Comparison of ENCODE assay signal across 8 mouse cellular contexts in genomic region chr5:129909147-129909546, GRCm38 (mm10). TPM values are rescaled to one million over a fixed set of nuclear protein-coding genes. Genes with fewer than 3 reads are reported as not detected.
DNase-seq lines count a peak whose midpoint lies in the region; ATAC-seq and TF ChIP-seq lines count a peak whose summit lies in the region.

No protein-coding gene starts in this region.

- peak overlapping the region; percentile 82; the same call in 1 of the 2 replicates for H3K9ac ChIP-seq in kidney, embryonic 14.5 days (ENCODE audit: low read depth, low read length)
- H3K9ac ChIP-seq in hindbrain, embryonic 13.5 days, result peak overlapping the region; percentile 91
- H3K9ac ChIP-seq in midbrain, embryonic 12.5 days (replicated peaks), result peak overlapping the region; percentile 84; the same call in 1 of the 2 replicates

- no peaks in the 10 kb centered on the region for H3K9me3 ChIP-seq in kidney, embryonic 14.5 days (ENCODE audit: control insufficient read depth, low read length)
- H3K9me3 ChIP-seq in hindbrain, embryonic 13.5 days, result no peaks in the 10 kb centered on the region
- H3K9me3 ChIP-seq in midbrain, embryonic 12.5 days, result no peaks in the 10 kb centered on the region

- no peak for ATAC-seq in kidney, embryonic 14.5 days (ENCODE audit: low FRiP score, low TSS enrichment)
- ATAC-seq in hindbrain, embryonic 13.5 days (ENCODE audit: low FRiP score), result no peak
- ATAC-seq in midbrain, embryonic 12.5 days (ENCODE audit: low FRiP score, low read depth), result no peak
- ATAC-seq in megakaryocyte progenitor cell, adult 5-6 weeks (replicated peaks; ENCODE audit: poor library complexity), result no peak

- DNase-seq in kidney, postnatal 10 days, result no peak
- no peak for DNase-seq in embryo, embryonic 9.5 days (ENCODE audit: extremely low spot score)
- DNase-seq in kidney, adult 11 months, result no peak

- no peaks in the 10 kb centered on the region for H3K4me1 ChIP-seq in kidney, embryonic 14.5 days (ENCODE audit: control insufficient read depth, insufficient read depth, low read length)
- no peaks in the 10 kb centered on the region for H3K4me1 ChIP-seq in cortical plate, adult 2 months (ENCODE audit: control insufficient read depth, insufficient read depth, low read length)
- H3K4me1 ChIP-seq in hindbrain, embryonic 13.5 days (replicated peaks), result peaks cover 13% of the 10 kb centered on the region
- H3K4me1 ChIP-seq in midbrain, embryonic 12.5 days, result peaks cover 8% of the 10 kb centered on the region; the same call in 1 of the 2 replicates

- H3K27me3 ChIP-seq in kidney, embryonic 14.5 days (ENCODE audit: control insufficient read depth, insufficient read depth, low read length), result no peaks in the 10 kb centered on the region
- no peaks in the 10 kb centered on the region for H3K27me3 ChIP-seq in hindbrain, embryonic 13.5 days
- peaks cover 7% of the 10 kb centered on the region; the same call in 1 of the 2 replicates for H3K27me3 ChIP-seq in midbrain, embryonic 12.5 days

- no peak for TF ChIP-seq POLR2A in cortical plate, adult 2 months (IDR thresholded peaks at IDR 0.05; ENCODE audit: extremely low read depth, insufficient read depth, low read length)

- H3K4me3 ChIP-seq in kidney, embryonic 14.5 days (ENCODE audit: low read length), result peak overlapping the region; percentile 73
- H3K4me3 ChIP-seq in cortical plate, adult 2 months (ENCODE audit: insufficient read depth, low read length), result peak overlapping the region; percentile 78; the same call in 1 of the 2 replicates
- H3K4me3 ChIP-seq in hindbrain, embryonic 13.5 days, result peak overlapping the region; percentile 69
- H3K4me3 ChIP-seq in midbrain, embryonic 12.5 days, result peak overlapping the region; percentile 71

- H3K27ac ChIP-seq in kidney, embryonic 14.5 days (ENCODE audit: low read depth, low read length), result peak overlapping the region; percentile 95; the same call in 1 of the 2 replicates
- no peak overlapping the region for H3K27ac ChIP-seq in cortical plate, adult 2 months (ENCODE audit: insufficient read depth, low read length)
- peak overlapping the region; percentile 98 for H3K27ac ChIP-seq in hindbrain, embryonic 13.5 days
- peak overlapping the region; percentile 96; the same call in 1 of the 2 replicates for H3K27ac ChIP-seq in midbrain, embryonic 12.5 days (replicated peaks)

- no peaks in the 10 kb centered on the region for H3K36me3 ChIP-seq in kidney, embryonic 14.5 days (ENCODE audit: control insufficient read depth, insufficient read depth, low read length)
- H3K36me3 ChIP-seq in hindbrain, embryonic 13.5 days, result peaks cover 6% of the 10 kb centered on the region; the same call in 1 of the 2 replicates
- no peaks in the 10 kb centered on the region for H3K36me3 ChIP-seq in midbrain, embryonic 12.5 days

- H3K4me2 ChIP-seq in kidney, embryonic 14.5 days (replicated peaks; ENCODE audit: low read depth, low read length), result peak overlapping the region; percentile 84
- H3K4me2 ChIP-seq in hindbrain, embryonic 13.5 days, result peak overlapping the region; percentile 73
- H3K4me2 ChIP-seq in midbrain, embryonic 12.5 days (replicated peaks), result peak overlapping the region; percentile 83

- no peak for TF ChIP-seq CTCF in cortical plate, adult 2 months (IDR thresholded peaks at IDR 0.05; ENCODE audit: extremely low read depth, insufficient read depth, low read length)

- WGBS in kidney, embryonic 14.5 days, result 78% methylated on average over 9 of the region's 9 CpGs
- WGBS in hindbrain, embryonic 13.5 days, result 71% methylated on average over 9 of the region's 9 CpGs
- 71% methylated on average over 9 of the region's 9 CpGs for WGBS in midbrain, embryonic 12.5 days

RNA-seq across cellular contexts. Expression of gene Nupr1l, which starts 0.8 kb away (rescaled TPM):
- 3.4 and 3.5 TPM in 2 replicates for polyA plus RNA-seq in kidney, embryonic 14.5 days (2014; fragmentation: Nextera tagmentation; extraction: Ambion mirVana)
- 4.2 and 5.1 TPM in 2 replicates for polyA plus RNA-seq in cortical plate, adult 2 months (2012; rRNA removed)
- 7.4 and 7.7 TPM in 2 replicates for polyA plus RNA-seq in hindbrain, embryonic 13.5 days (2015; fragmentation: Nextera tagmentation; extraction: Ambion mirVana)
- 6.2 and 9.8 TPM in 2 replicates for polyA plus RNA-seq in midbrain, embryonic 12.5 days (2016; fragmentation: Nextera tagmentation; extraction: Ambion mirVana)
- 1.3 TPM in 1 of 2 replicates, not detected in the other for total RNA-seq in megakaryocyte progenitor cell, adult 5-6 weeks (2015)
- total RNA-seq in megakaryocyte progenitor cell, adult 5-6 weeks (2017), result 0.29 and 0.84 TPM in 2 replicates

RNA-seq across cellular contexts. Expression of gene Phkg1, which starts 10.8 kb away (rescaled TPM):
- polyA plus RNA-seq in kidney, embryonic 14.5 days (2014; fragmentation: Nextera tagmentation; extraction: Ambion mirVana), result 0.15 and 0.21 TPM in 2 replicates
- 38.1 and 39.9 TPM in 2 replicates for polyA plus RNA-seq in cortical plate, adult 2 months (2012; rRNA removed)
- polyA plus RNA-seq in hindbrain, embryonic 13.5 days (2015; fragmentation: Nextera tagmentation; extraction: Ambion mirVana), result 0.30 and 0.40 TPM in 2 replicates
- polyA plus RNA-seq in midbrain, embryonic 12.5 days (2016; fragmentation: Nextera tagmentation; extraction: Ambion mirVana), result 0.18 and 0.22 TPM in 2 replicates
- 0.12 TPM in 1 of 2 replicates, not detected in the other for total RNA-seq in megakaryocyte progenitor cell, adult 5-6 weeks (2015)
- total RNA-seq in megakaryocyte progenitor cell, adult 5-6 weeks (2017), result 0.14 and 0.33 TPM in 2 replicates

RNA-seq across cellular contexts. Expression of gene Zbed5, which starts 13.6 kb away (rescaled TPM):
- 8.0 and 8.7 TPM in 2 replicates for polyA plus RNA-seq in kidney, embryonic 14.5 days (2014; fragmentation: Nextera tagmentation; extraction: Ambion mirVana)
- polyA plus RNA-seq in cortical plate, adult 2 months (2012; rRNA removed), result 5.6 and 6.8 TPM in 2 replicates
- 14.6 and 15.1 TPM in 2 replicates for polyA plus RNA-seq in hindbrain, embryonic 13.5 days (2015; fragmentation: Nextera tagmentation; extraction: Ambion mirVana)
- polyA plus RNA-seq in midbrain, embryonic 12.5 days (2016; fragmentation: Nextera tagmentation; extraction: Ambion mirVana), result 7.9 and 9.1 TPM in 2 replicates
- total RNA-seq in megakaryocyte progenitor cell, adult 5-6 weeks (2015), result 3.2 and 4.2 TPM in 2 replicates
- total RNA-seq in megakaryocyte progenitor cell, adult 5-6 weeks (2017), result 2.4 and 2.8 TPM in 2 replicates

RNA-seq across cellular contexts. Expression of gene Chchd2, which starts 21.9 kb away (rescaled TPM):
- polyA plus RNA-seq in kidney, embryonic 14.5 days (2014; fragmentation: Nextera tagmentation; extraction: Ambion mirVana), result 1,010 and 1,332 TPM in 2 replicates
- 719 and 800 TPM in 2 replicates for polyA plus RNA-seq in cortical plate, adult 2 months (2012; rRNA removed)
- 858 and 885 TPM in 2 replicates for polyA plus RNA-seq in hindbrain, embryonic 13.5 days (2015; fragmentation: Nextera tagmentation; extraction: Ambion mirVana)
- 747 and 763 TPM in 2 replicates for polyA plus RNA-seq in midbrain, embryonic 12.5 days (2016; fragmentation: Nextera tagmentation; extraction: Ambion mirVana)
- 404 and 447 TPM in 2 replicates for total RNA-seq in megakaryocyte progenitor cell, adult 5-6 weeks (2015)
- total RNA-seq in megakaryocyte progenitor cell, adult 5-6 weeks (2017), result 176 and 233 TPM in 2 replicates

RNA-seq across cellular contexts. Expression of gene Vkorc1l1, which starts 32.6 kb away (rescaled TPM):
- 20.7 and 24.6 TPM in 2 replicates for polyA plus RNA-seq in kidney, embryonic 14.5 days (2014; fragmentation: Nextera tagmentation; extraction: Ambion mirVana)
- 39.4 and 39.5 TPM in 2 replicates for polyA plus RNA-seq in cortical plate, adult 2 months (2012; rRNA removed)
- 31.1 and 32.5 TPM in 2 replicates for polyA plus RNA-seq in hindbrain, embryonic 13.5 days (2015; fragmentation: Nextera tagmentation; extraction: Ambion mirVana)
- polyA plus RNA-seq in midbrain, embryonic 12.5 days (2016; fragmentation: Nextera tagmentation; extraction: Ambion mirVana), result 40.7 and 41.8 TPM in 2 replicates
- total RNA-seq in megakaryocyte progenitor cell, adult 5-6 weeks (2015), result 60.1 and 72.6 TPM in 2 replicates
- total RNA-seq in megakaryocyte progenitor cell, adult 5-6 weeks (2017), result 25.7 and 34.0 TPM in 2 replicates

Comparison
In these comparisons a context has a peak if more than half of its experiments do, and no peak if none do; other contexts are left out.
1. RNA of gene Phkg1, which starts 10.8 kb away (polyA plus RNA-seq): 38.1 to 39.9 TPM in cortical plate, adult 2 months; 0.30 to 0.40 TPM in hindbrain, embryonic 13.5 days, 0.18 to 0.22 TPM in midbrain, embryonic 12.5 days and 0.15 to 0.21 TPM in kidney, embryonic 14.5 days; every median in the first group is over 10 times any median in the second.
2. Peak in every context shown above with its lines, with median percentiles within 50 percentile points of each other: H3K4me2 ChIP-seq, H3K4me3 ChIP-seq and H3K9ac ChIP-seq.